Mouse (Mus musculus) megakaryocyte, embryonic 14.5 days (primary cell): ENCODE results near the gene Tubb2a.

Source experiments
- FLI1 ChIP-seq: IDR thresholded peaks from 2 replicates; pipeline ENCODE4 v1.6.1; 2012; ENCODE audit warnings: low read length, inconsistent platforms, mixed read lengths
- GATA1 ChIP-seq: IDR thresholded peaks from 3 replicates; pipeline ENCODE4 v1.6.1; 2012; ENCODE audit warnings: mixed read lengths, low read length, inconsistent platforms, borderline replicate concordance

GRCm38 (mm10) chr13:34051692-34052091 lies 26.1 kb downstream of the Tubb2a start:
- TF ChIP-seq GATA1 (no peak), FLI1 (no peak)
